Mouse (Mus musculus) thymus, adult 2 months (tissue): ENCODE measurements around the gene Scn10a. TPM values are rescaled to one million over a fixed set of nuclear protein-coding genes. Genes with fewer than 3 reads are reported as not detected.
A peak's percentile ranks its signal among the peaks of the same experiment; 100 is the strongest.

ENCODE experiments used
- DNase-seq: peaks from one replicate; pipeline ENCODE4 v3.0.0; 2021
- H3K27ac ChIP-seq: fragments of 200-500 bp; 2 replicates; pipeline ENCODE4 v1.5.1; 2012; ENCODE audit warnings: low read length, control low read depth; ENCODE audit not compliant: control insufficient read depth, insufficient read depth
- H3K27me3 ChIP-seq: fragments of 200-500 bp; 2 replicates; pipeline ENCODE4 v1.6.1; 2012; ENCODE audit warnings: mild to moderate bottlenecking, low read length, moderate library complexity, mixed read lengths; ENCODE audit not compliant: control insufficient read depth, insufficient read depth
- H3K36me3 ChIP-seq: fragments of 200-500 bp; 2 replicates; pipeline ENCODE4 v1.6.1; 2012; ENCODE audit warnings: mild to moderate bottlenecking, low read length, moderate library complexity; ENCODE audit not compliant: control insufficient read depth, insufficient read depth
- H3K4me1 ChIP-seq: fragments of 200-500 bp; replicated peaks from 2 replicates; pipeline ENCODE4 v1.6.1; 2012; ENCODE audit warnings: low read length; ENCODE audit not compliant: control insufficient read depth, insufficient read depth
- H3K4me3 ChIP-seq: fragments of 200-500 bp; 2 replicates; pipeline ENCODE4 v1.5.1; 2012; ENCODE audit warnings: mild to moderate bottlenecking, low read length, control low read depth, moderate library complexity; ENCODE audit not compliant: control insufficient read depth, insufficient read depth
- CTCF ChIP-seq: fragments of 200-500 bp; IDR thresholded peaks from 2 replicates; pipeline ENCODE4 v1.5.1; 2012; ENCODE audit warnings: mild to moderate bottlenecking, control low read depth, low read length, moderate library complexity, borderline replicate concordance; ENCODE audit not compliant: control insufficient read depth, poor library complexity, insufficient read depth; ENCODE audit errors: extremely low read depth
- POLR2A ChIP-seq: fragments of 200-500 bp; IDR thresholded peaks from 2 replicates; pipeline ENCODE4 v1.6.1; 2012; ENCODE audit warnings: mild to moderate bottlenecking, low read length, control low read depth, moderate library complexity; ENCODE audit not compliant: control insufficient read depth, poor library complexity, insufficient read depth; ENCODE audit errors: extremely low read depth
- WGBS: fragments of 180-500 bp; shearing (Covaris S2); methylation state at CpG from one replicate; pipeline ENCODE4 v1.1.7; 2018; 5-methylcytosine and 5-hydroxymethylcytosine counted together
- polyA plus RNA-seq: library from polyadenylated mRNA; depleted of rRNA; stranded (reverse); fragments of >200 nt; gene quantifications from 2 replicates; pipeline ENCODE4 v1.2.3, GENCODE M21; 2012

Scn10a gene
- polyA plus RNA-seq, 1 experiment: 0.20 TPM

GRCm38 (mm10) chr9:119588763-119589449 is 130.2 kb downstream of the Scn10a start:
- no peaks in the 10 kb centered on the region; the same call in 1 of the 2 replicates for H3K27me3 ChIP-seq
- no peaks in the 10 kb centered on the region for H3K4me1 ChIP-seq
- TF ChIP-seq CTCF (no peak), POLR2A (no peak)
- H3K36me3 ChIP-seq: no peaks in the 10 kb centered on the region
- no peak for DNase-seq
- WGBS: 37% methylated on average over 26 of the region's 26 CpGs
- no peak overlapping the region for H3K27ac ChIP-seq
- no peak overlapping the region for H3K4me3 ChIP-seq

- TF ChIP-seq POLR2A (no peak), CTCF (peak; percentile 90)
- peaks cover 12% of the 10 kb centered on the region for H3K27me3 ChIP-seq
- DNase-seq: peak; percentile 84
- no peaks in the 10 kb centered on the region for H3K36me3 ChIP-seq
- WGBS: under 1% methylated on average over 6 of the region's 6 CpGs
- peaks cover 14% of the 10 kb centered on the region for H3K4me1 ChIP-seq
- H3K4me3 ChIP-seq: no peak overlapping the region
- no peak overlapping the region for H3K27ac ChIP-seq
Observed at GRCm38 (mm10) chr9:119580668-119581067, 138.5 kb downstream of the Scn10a start.

- no peak for DNase-seq
- TF ChIP-seq CTCF: no peak
- TF ChIP-seq POLR2A: no peak
- peaks cover 12% of the 10 kb centered on the region for H3K27me3 ChIP-seq
Observed at GRCm38 (mm10) chr9:119580187-119580586, 138.9 kb downstream of the Scn10a start.

GRCm38 (mm10) chr9:119578636-119579438 is 140.3 kb downstream of the Scn10a start, which contains the start of gene Scn5a:
Gene Scn5a (minus strand): TSS chr9:119579016.
- 3% methylated on average over 97 of the region's 99 CpGs for WGBS
- no peaks in the 10 kb centered on the region for H3K36me3 ChIP-seq
- no peak for TF ChIP-seq CTCF
- no peak for TF ChIP-seq POLR2A
- H3K4me1 ChIP-seq: peaks cover 14% of the 10 kb centered on the region
- H3K4me3 ChIP-seq: peak within 1 kb of the TSS; percentile 57
- H3K27ac ChIP-seq: no peak within 1 kb of the TSS
- peak; percentile 45 for DNase-seq
- peaks cover 12% of the 10 kb centered on the region for H3K27me3 ChIP-seq

More at GRCm38 (mm10) chr9:119580187-119580586, 138.9 kb downstream of the Scn10a start:
- Histone ChIP-seq H3K4me1 (peaks cover 14% of the 10 kb centered on the region), H3K27ac (no peak overlapping the region), H3K4me3 (no peak overlapping the region), H3K36me3 (no peaks in the 10 kb centered on the region)
- 90% methylated on average over 17 of the region's 17 CpGs for WGBS

- Histone ChIP-seq H3K4me3 (peak overlapping the region; percentile 57), H3K27ac (no peak overlapping the region), H3K36me3 (no peaks in the 10 kb centered on the region), H3K27me3 (peaks cover 12% of the 10 kb centered on the region), H3K4me1 (peaks cover 14% of the 10 kb centered on the region)
- no peak for DNase-seq
- 7% methylated on average over 24 of the region's 24 CpGs for WGBS
- no peak for TF ChIP-seq POLR2A
- TF ChIP-seq CTCF: no peak
Observed at GRCm38 (mm10) chr9:119578311-119578635, 140.8 kb downstream of the Scn10a start.

- WGBS: 67% methylated on average over 2 of the region's 2 CpGs
- Histone ChIP-seq H3K36me3 (no peaks in the 10 kb centered on the region), H3K27me3 (peaks cover 12% of the 10 kb centered on the region), H3K4me1 (peaks cover 14% of the 10 kb centered on the region), H3K27ac (no peak overlapping the region), H3K4me3 (no peak overlapping the region)
- TF ChIP-seq CTCF (no peak), POLR2A (no peak)
- DNase-seq: no peak
Observed at GRCm38 (mm10) chr9:119576977-119577376, 142.1 kb downstream of the Scn10a start.

GRCm38 (mm10) chr9:119575732-119576131 is 143.4 kb downstream of the Scn10a start:
- Histone ChIP-seq H3K27ac (no peak overlapping the region), H3K36me3 (no peaks in the 10 kb centered on the region), H3K27me3 (peaks cover 12% of the 10 kb centered on the region), H3K4me1 (peaks cover 14% of the 10 kb centered on the region), H3K4me3 (no peak overlapping the region)
- TF ChIP-seq POLR2A (no peak), CTCF (no peak)
- DNase-seq: no peak
- WGBS: 49% methylated on average over 9 of the region's 9 CpGs
